Mouse (Mus musculus) subcutaneous adipose tissue, adult 2 months (tissue): Measurements from ENCODE around the gene Dnah17. TPM values are rescaled to one million over a fixed set of nuclear protein-coding genes. Genes with fewer than 3 reads are reported as not detected.

Experiments used
- polyA plus RNA-seq: library from polyadenylated mRNA; depleted of rRNA; stranded (reverse); fragments of >200 nt; gene quantifications from 2 replicates; pipeline ENCODE4 v1.2.3, GENCODE M21; 2012; ENCODE audit warnings: low replicate concordance; rRNA removed

Gene Dnah17
- polyA plus RNA-seq: 0.13 and 0.14 TPM in 2 replicates

DNA sequence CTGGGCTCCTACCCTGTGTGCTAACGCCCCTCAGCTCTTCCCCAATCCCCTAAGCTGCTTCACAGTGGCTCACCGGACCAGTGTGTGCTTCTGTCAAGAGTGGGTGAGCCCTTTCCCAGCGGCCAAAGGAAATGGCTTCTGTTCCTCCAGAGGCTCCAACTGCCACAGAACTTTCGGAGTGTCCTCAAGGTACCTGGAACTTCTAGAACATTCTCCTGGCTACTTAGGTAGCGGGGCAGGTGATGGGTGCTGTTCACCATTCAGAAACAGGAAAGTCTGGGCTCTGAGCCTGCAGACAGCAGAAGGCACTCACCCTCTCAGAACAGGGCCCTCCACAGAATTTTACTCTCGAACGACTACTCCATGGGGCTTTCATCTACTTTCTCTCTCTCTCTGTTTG lies at the start of gene Dnah17:
Gene Dnah17 (minus strand): TSS at position 101 of the 400 bp plus-strand sequence.

DNA sequence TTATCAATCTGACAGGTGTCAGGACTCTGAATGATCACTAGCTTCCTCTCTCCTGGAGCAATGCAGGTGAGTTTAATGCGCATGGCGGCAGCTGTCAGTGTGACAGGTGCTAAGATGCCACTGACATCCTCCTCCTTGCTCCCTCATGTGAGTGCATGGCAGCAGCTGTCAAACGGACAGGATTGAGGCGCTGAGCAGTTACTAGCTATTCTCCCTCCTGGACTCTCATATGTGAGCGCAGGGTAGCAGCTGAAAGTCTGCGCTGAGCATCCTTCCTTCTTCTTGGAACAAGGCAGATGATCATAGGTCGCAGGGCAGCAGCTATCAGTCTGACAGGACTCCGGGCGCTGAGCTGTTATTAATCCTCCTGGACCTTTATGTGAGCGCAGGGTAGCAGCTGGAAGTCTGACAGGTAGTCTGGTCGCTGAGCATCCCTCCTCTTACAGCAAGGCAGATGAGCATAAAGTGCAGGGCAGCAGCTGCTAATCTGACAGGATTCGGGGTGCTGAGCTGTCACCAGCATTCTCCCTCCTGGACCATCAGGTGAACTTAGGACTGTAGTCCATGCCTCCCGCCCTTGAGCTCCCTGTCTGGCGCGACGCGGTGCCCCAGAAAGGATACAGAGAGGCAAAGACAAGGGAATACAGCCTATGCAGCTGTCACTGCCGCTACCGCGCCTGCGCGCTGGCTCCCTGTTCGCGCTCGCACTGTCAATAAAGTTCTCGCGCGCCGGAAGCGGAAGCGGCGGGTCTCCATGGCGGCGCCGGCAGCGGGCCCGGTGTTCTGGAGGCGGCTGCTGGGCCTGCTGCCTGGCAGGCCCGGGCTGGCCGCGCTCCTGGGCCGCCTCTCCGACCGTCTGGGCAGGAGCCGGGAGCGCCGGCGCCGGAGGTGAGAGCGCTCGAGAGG lies 144.1 kb downstream of the Dnah17 start, which contains the start of gene Pgs1:
Gene Pgs1 (plus strand): TSS at position 167 of the 906 bp plus-strand sequence.

Other genes starting within 250 kb of the Dnah17 start
- 8.3 and 24.4 TPM in 2 replicates for gene Socs3, start 160.6 kb downstream of the Dnah17 start, polyA plus RNA-seq
- 47.5 and 54.3 TPM in 2 replicates for gene Pgs1, start 144.3 kb downstream of the Dnah17 start, polyA plus RNA-seq
- 22.3 and 30.7 TPM in 2 replicates for gene Cyth1, start 118.0 kb upstream of the Dnah17 start, polyA plus RNA-seq
- 16.0 and 26.8 TPM in 2 replicates for gene Usp36, start 159.6 kb upstream of the Dnah17 start, polyA plus RNA-seq
- gene Cep295nl, start 211.9 kb upstream of the Dnah17 start, polyA plus RNA-seq: 0.33 and 0.35 TPM in 2 replicates
- 299 and 366 TPM in 2 replicates for gene Timp2, start 225.1 kb upstream of the Dnah17 start, polyA plus RNA-seq